In genomic region chr15:64025472-64025871, GRCm38 (mm10) we compare ENCODE assay signal across 16 mouse cellular contexts. TPM values are rescaled to one million over a fixed set of nuclear protein-coding genes. Genes with fewer than 3 reads are reported as not detected.
DNase-seq lines count a peak whose midpoint lies in the region; ATAC-seq and TF ChIP-seq lines count a peak whose summit lies in the region.
"Had no signal": no experiment of that assay in that cellular context is flagged by ENCODE, and none has a peak within 500 bp of the region (broad histone marks: within the 10 kb centered on the region; RNA-seq: fewer than 3 reads in every experiment).

No protein-coding gene starts in this region.

- no peaks in the 10 kb centered on the region for H3K27me3 ChIP-seq in hindbrain, embryonic 13.5 days
- H3K27me3 ChIP-seq in hindbrain, postnatal 0 days (ENCODE audit: insufficient read depth, low read length), result no peaks in the 10 kb centered on the region
- no peaks in the 10 kb centered on the region for H3K27me3 ChIP-seq in lung, embryonic 16.5 days (ENCODE audit: control insufficient read depth, insufficient read depth, low read depth, low read length)
- H3K27me3 ChIP-seq: forebrain, embryonic 12.5 days; Patski had no signal

- H3K36me3 ChIP-seq in hindbrain, embryonic 13.5 days, result no peaks in the 10 kb centered on the region
- H3K36me3 ChIP-seq in hindbrain, postnatal 0 days (ENCODE audit: insufficient read depth, low read length), result no peaks in the 10 kb centered on the region
- H3K36me3 ChIP-seq in lung, embryonic 16.5 days (ENCODE audit: control insufficient read depth, insufficient read depth, low read length), result no peaks in the 10 kb centered on the region
- H3K36me3 ChIP-seq: forebrain, embryonic 12.5 days had no signal

- no peak for TF ChIP-seq CTCF in hindbrain, postnatal 0 days (IDR thresholded peaks at IDR 0.05; ENCODE audit: low read depth)
- TF ChIP-seq CTCF in lung, adult 2 months (IDR thresholded peaks at IDR 0.05; ENCODE audit: insufficient read depth, low read length), result no peak

- no peak overlapping the region for H3K9ac ChIP-seq in hindbrain, embryonic 13.5 days
- H3K9ac ChIP-seq in hindbrain, postnatal 0 days (replicated peaks; ENCODE audit: low read length), result no peak overlapping the region
- no peak overlapping the region for H3K9ac ChIP-seq in lung, embryonic 16.5 days (ENCODE audit: low read length)
- H3K9ac ChIP-seq: forebrain, embryonic 12.5 days; hindbrain, embryonic 14.5 days had no signal

- no peak overlapping the region for H3K4me3 ChIP-seq in hindbrain, embryonic 13.5 days
- no peak overlapping the region for H3K4me3 ChIP-seq in hindbrain, postnatal 0 days (ENCODE audit: low read length)
- no peak overlapping the region for H3K4me3 ChIP-seq in lung, embryonic 16.5 days (ENCODE audit: low read length)
- H3K4me3 ChIP-seq in lung, adult 2 months (replicated peaks; ENCODE audit: extremely low read depth, low read depth, low read length), result no peak overlapping the region
- H3K4me3 ChIP-seq: forebrain, embryonic 12.5 days had no signal

- TF ChIP-seq POLR2A in lung, adult 2 months (IDR thresholded peaks at IDR 0.05; ENCODE audit: borderline replicate concordance, extremely low read depth, low read depth, low read length), result no peak

- H3K4me1 ChIP-seq in hindbrain, embryonic 13.5 days (replicated peaks), result peaks cover 41% of the 10 kb centered on the region
- H3K4me1 ChIP-seq in hindbrain, postnatal 0 days (ENCODE audit: insufficient read depth, low read length), result no peaks in the 10 kb centered on the region
- peaks cover 15% of the 10 kb centered on the region for H3K4me1 ChIP-seq in lung, embryonic 16.5 days (replicated peaks; ENCODE audit: control insufficient read depth, insufficient read depth, low read length)
- H3K4me1 ChIP-seq in lung, adult 2 months (ENCODE audit: control insufficient read depth, insufficient read depth, low read length), result peaks cover 11% of the 10 kb centered on the region

- no peaks in the 10 kb centered on the region for H3K9me3 ChIP-seq in hindbrain, embryonic 13.5 days
- H3K9me3 ChIP-seq in hindbrain, postnatal 0 days (ENCODE audit: low read length), result no peaks in the 10 kb centered on the region
- H3K9me3 ChIP-seq in lung, embryonic 16.5 days (ENCODE audit: control insufficient read depth, low read length), result no peaks in the 10 kb centered on the region
- H3K9me3 ChIP-seq: forebrain, embryonic 12.5 days had no signal

- 72% methylated on average over 6 of the region's 6 CpGs for WGBS in hindbrain, embryonic 13.5 days
- WGBS in hindbrain, postnatal 0 days, result 68% methylated on average over 6 of the region's 6 CpGs
- 46% methylated on average over 6 of the region's 6 CpGs for WGBS in lung, embryonic 16.5 days
- 80% methylated on average over 6 of the region's 6 CpGs for WGBS in lung, adult 2 months

- no peak overlapping the region for H3K4me2 ChIP-seq in hindbrain, embryonic 13.5 days
- H3K4me2 ChIP-seq in hindbrain, postnatal 0 days (ENCODE audit: low read depth, low read length), result no peak overlapping the region
- H3K4me2 ChIP-seq in lung, embryonic 16.5 days (ENCODE audit: low read depth, low read length), result no peak overlapping the region
- H3K4me2 ChIP-seq: forebrain, embryonic 12.5 days; hindbrain, embryonic 14.5 days had no signal

- no peak for ATAC-seq in hindbrain, embryonic 13.5 days (ENCODE audit: low FRiP score)
- no peak for ATAC-seq in hindbrain, postnatal 0 days
- ATAC-seq in lung, embryonic 16.5 days (ENCODE audit: low read depth), result peak; percentile 81
- ATAC-seq: intestine, postnatal 0 days; Patski had no signal

- peak; percentile 20 for DNase-seq in embryo, embryonic 9.5 days (ENCODE audit: extremely low spot score)
- no peak for DNase-seq in embryo, embryonic 10.5 days (ENCODE audit: low spot score)
- no peak for DNase-seq in hindbrain, postnatal 0 days (ENCODE audit: low spot score)
- DNase-seq in lung, adult 2 months, result no peak
- DNase-seq in heart, postnatal 4 days, result peak; percentile 29
- DNase-seq in adipocyte (ENCODE audit: low spot score), result no peak
- DNase-seq: cerebellum, postnatal 36 days; liver; midbrain, embryonic 14.5 days had no signal

- H3K27ac ChIP-seq in hindbrain, embryonic 13.5 days, result peak overlapping the region; percentile 40; the same call in 1 of the 2 replicates
- H3K27ac ChIP-seq in hindbrain, postnatal 0 days, result no peak overlapping the region
- peak overlapping the region; percentile 45; the same call in 1 of the 2 replicates for H3K27ac ChIP-seq in lung, embryonic 16.5 days (ENCODE audit: low read length)
- H3K27ac ChIP-seq: forebrain, embryonic 12.5 days; hindbrain, embryonic 14.5 days; macrophage had no signal

RNA-seq across cellular contexts. Expression of gene Fam49b, which starts 34.8 kb away (rescaled TPM):
- 109 and 113 TPM in 2 replicates for polyA plus RNA-seq in hindbrain, embryonic 13.5 days (2015; fragmentation: Nextera tagmentation; extraction: Ambion mirVana)
- total RNA-seq in hindbrain, postnatal 0 days (2014; rRNA removed), result 86.9 and 95.4 TPM in 2 replicates
- polyA plus RNA-seq in hindbrain, postnatal 0 days (2015; fragmentation: Nextera tagmentation; extraction: Ambion mirVana), result 126 and 131 TPM in 2 replicates
- polyA plus RNA-seq in lung, embryonic 16.5 days (2015; fragmentation: Nextera tagmentation; extraction: Ambion mirVana), result 51.2 and 51.6 TPM in 2 replicates
- 19.1 and 23.1 TPM in 2 replicates for polyA plus RNA-seq in lung, adult 2 months (2012; rRNA removed)
- total RNA-seq in heart, postnatal 4 days (2021), result 10 to 100 TPM; 47.5 to 56.2 TPM

Comparison
In these comparisons a context has a peak if more than half of its experiments do, and no peak if none do; other contexts are left out.
1. DNase-seq: peak in embryo, embryonic 9.5 days (single experiment) and heart, postnatal 4 days (single experiment); none in embryo, embryonic 10.5 days (single experiment), hindbrain, postnatal 0 days (single experiment), lung, adult 2 months (single experiment) and adipocyte (single experiment).